Mouse (Mus musculus): ENCODE data around the gene Tmem150c. TPM values are rescaled to one million over a fixed set of nuclear protein-coding genes. Genes with fewer than 3 reads are reported as not detected.

The Tmem150c gene
- polyA plus RNA-seq, 1 experiment = 0.65 TPM

DNA sequence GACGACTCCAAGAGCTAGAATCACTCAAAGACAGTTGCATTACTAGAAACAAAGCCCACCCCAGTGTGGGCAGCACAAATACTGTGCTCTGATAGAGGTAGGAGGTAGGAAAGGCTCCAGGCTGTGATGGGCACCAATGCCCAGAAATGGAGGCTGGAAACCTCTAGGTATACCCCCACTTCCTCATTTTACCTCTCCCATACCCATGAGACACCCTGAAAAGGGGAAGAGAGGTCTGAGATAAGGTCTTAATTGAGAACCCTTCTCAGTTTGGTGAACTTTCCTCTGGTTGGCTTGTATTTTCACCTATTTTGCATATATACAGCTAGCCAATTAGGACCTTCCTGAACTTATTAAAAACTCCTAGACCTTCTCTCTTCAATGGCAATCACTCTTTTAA lies 2.4 kb upstream of the Tmem150c start:
- no peak for TF ChIP-seq POLR2A (IDR thresholded peaks at IDR 0.05; ENCODE audit: borderline replicate concordance, control insufficient read depth, low read depth, low read length)
- TF ChIP-seq CTCF (IDR thresholded peaks at IDR 0.05; ENCODE audit: control insufficient read depth, insufficient read depth, low read length) = no peak
- Histone ChIP-seq H3K4me3 (replicated peaks; ENCODE audit: control insufficient read depth, low read depth, low read length) (no peak overlapping the region), H3K27ac (ENCODE audit: control insufficient read depth, insufficient read depth, low read depth, low read length, poor library complexity) (no peak overlapping the region), H3K4me1 (ENCODE audit: control insufficient read depth, insufficient read depth, low read length) (no peaks in the 10 kb centered on the region)
- 31% methylated on average over 1 of the region's 1 CpGs for whole genome bisulfite sequencing

DNA sequence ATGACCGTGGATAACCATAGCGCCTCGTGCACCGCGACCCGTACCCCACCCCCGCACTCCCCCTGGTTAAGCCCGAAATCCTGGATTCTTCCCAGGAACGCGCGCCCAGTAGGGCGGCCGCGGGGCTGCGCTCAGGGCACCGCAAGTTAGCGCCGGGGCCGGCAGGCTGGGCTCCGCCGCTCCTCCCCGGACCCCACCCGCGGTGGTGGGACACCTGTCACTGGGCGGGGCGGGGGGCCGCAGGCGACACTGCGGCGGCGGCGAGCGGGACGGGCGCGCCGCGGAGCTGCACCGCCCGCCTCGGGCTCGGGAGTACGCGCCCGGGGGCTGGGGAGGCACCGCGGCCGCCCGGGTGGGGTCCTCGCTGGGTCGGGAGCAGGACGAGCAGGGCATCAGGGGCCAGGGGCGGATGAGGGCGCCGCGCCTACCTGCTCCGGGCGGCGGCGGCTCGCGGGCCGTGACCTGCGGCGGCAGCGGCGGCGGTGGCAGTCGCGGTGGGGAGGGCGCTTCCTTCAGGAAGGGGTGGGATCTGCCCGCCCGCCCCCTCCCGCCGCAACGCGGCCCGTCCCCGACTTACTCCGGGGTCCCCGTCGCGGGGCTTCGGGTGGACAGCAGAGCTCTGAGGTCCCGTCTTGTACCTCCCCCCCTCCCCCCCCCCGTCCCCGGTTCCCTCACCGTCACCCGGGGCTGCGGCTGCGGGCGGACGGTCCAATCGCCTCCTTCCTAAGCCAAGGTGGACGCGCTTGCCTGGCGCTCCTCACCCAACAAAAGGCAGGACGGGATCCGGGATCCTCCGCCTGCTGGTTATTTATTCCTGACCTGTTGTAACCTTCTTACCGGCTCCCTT lies 594 bp downstream of the Tmem150c start:
- TF ChIP-seq POLR2A (IDR thresholded peaks at IDR 0.05; ENCODE audit: borderline replicate concordance, control insufficient read depth, low read depth, low read length) (no peak), CTCF (IDR thresholded peaks at IDR 0.05; ENCODE audit: control insufficient read depth, insufficient read depth, low read length) (no peak)
- 1% methylated on average over 78 of the region's 101 CpGs for WGBS
- Histone ChIP-seq H3K4me3 (replicated peaks; ENCODE audit: control insufficient read depth, low read depth, low read length) (no peak overlapping the region), H3K27ac (ENCODE audit: control insufficient read depth, insufficient read depth, low read depth, low read length, poor library complexity) (no peak overlapping the region), H3K4me1 (ENCODE audit: control insufficient read depth, insufficient read depth, low read length) (no peaks in the 10 kb centered on the region)

DNA sequence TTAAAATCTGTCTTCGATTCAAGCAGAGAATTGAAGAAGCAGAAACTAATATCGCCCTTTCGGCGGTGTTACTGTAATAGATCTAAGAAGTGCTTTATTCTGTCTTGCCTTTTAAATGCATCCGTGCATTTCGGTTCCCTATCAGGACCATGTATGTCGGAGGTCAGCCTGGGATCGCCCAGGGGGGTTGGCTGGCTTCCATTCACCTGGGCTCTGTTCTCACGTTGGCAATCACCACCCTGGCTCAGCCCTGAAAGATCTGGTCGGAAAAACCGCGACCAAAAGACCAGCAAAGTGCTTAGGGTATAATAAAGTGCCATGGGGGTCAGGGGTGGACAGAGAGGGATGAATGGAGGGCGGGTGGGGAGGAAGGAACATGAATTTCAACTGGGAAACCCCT lies 1.3 kb downstream of the Tmem150c start:
- Histone ChIP-seq H3K27ac (ENCODE audit: control insufficient read depth, insufficient read depth, low read depth, low read length, poor library complexity) (no peak overlapping the region), H3K4me1 (ENCODE audit: control insufficient read depth, insufficient read depth, low read length) (no peaks in the 10 kb centered on the region), H3K4me3 (replicated peaks; ENCODE audit: control insufficient read depth, low read depth, low read length) (no peak overlapping the region)
- WGBS = 18% methylated on average over 13 of the region's 13 CpGs
- TF ChIP-seq POLR2A (IDR thresholded peaks at IDR 0.05; ENCODE audit: borderline replicate concordance, control insufficient read depth, low read depth, low read length) (no peak), CTCF (IDR thresholded peaks at IDR 0.05; ENCODE audit: control insufficient read depth, insufficient read depth, low read length) (no peak)

DNA sequence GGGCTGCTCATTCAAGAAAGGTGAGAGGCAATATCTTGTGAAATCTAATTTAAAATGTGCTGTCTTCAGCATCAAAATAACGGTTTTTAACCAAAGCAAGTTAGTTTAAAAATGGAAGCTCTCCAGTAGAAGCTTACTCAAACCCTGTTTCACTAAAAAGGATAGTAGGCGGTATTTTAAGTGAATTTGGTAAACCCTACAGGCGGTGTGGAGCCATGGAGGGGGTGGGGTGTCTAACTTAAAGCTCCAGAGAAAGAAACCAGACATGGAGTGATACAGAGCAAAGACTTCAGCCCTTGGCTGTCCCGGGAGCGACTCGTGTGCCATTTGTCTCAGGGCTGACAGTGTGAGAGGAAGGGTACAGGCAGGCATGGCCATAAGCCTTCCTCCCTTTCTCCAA lies 4.0 kb downstream of the Tmem150c start:
- 77% methylated on average over 6 of the region's 6 CpGs for WGBS

DNA sequence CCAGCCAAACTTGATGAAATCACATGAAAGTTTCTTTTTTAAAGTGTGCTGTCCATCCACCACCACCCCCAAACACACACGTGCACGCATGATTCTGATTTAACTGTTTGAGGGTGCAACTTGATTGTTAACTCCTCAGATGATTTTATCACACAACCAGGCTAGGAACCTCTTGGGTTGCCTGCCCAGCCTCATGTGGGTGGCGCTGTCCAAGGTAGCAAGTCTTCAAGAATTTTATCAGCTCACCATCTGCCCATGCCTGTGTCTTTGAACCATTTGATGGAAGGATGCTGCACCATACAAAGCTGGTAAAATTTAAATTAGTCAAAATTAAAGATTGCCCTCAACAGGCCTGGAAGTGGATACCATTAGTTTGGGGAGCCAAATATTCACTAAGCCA lies 9.6 kb downstream of the Tmem150c start:
- Histone ChIP-seq H3K4me1 (ENCODE audit: control insufficient read depth, insufficient read depth, low read length) (no peaks in the 10 kb centered on the region), H3K4me3 (replicated peaks; ENCODE audit: control insufficient read depth, low read depth, low read length) (no peak overlapping the region), H3K27ac (ENCODE audit: control insufficient read depth, insufficient read depth, low read depth, low read length, poor library complexity) (no peak overlapping the region)
- TF ChIP-seq CTCF (IDR thresholded peaks at IDR 0.05; ENCODE audit: control insufficient read depth, insufficient read depth, low read length) (no peak), POLR2A (IDR thresholded peaks at IDR 0.05; ENCODE audit: borderline replicate concordance, control insufficient read depth, low read depth, low read length) (no peak)
- 69% methylated on average over 3 of the region's 3 CpGs for WGBS

More for the DNA sequence above, 4.0 kb downstream of the Tmem150c start:
- no peak overlapping the region for H3K4me3 ChIP-seq (replicated peaks; ENCODE audit: control insufficient read depth, low read depth, low read length)
- no peak for TF ChIP-seq CTCF (IDR thresholded peaks at IDR 0.05; ENCODE audit: control insufficient read depth, insufficient read depth, low read length)
- no peak for TF ChIP-seq POLR2A (IDR thresholded peaks at IDR 0.05; ENCODE audit: borderline replicate concordance, control insufficient read depth, low read depth, low read length)
- no peaks in the 10 kb centered on the region for H3K4me1 ChIP-seq (ENCODE audit: control insufficient read depth, insufficient read depth, low read length)
- no peak overlapping the region for H3K27ac ChIP-seq (ENCODE audit: control insufficient read depth, insufficient read depth, low read depth, low read length, poor library complexity)

DNA sequence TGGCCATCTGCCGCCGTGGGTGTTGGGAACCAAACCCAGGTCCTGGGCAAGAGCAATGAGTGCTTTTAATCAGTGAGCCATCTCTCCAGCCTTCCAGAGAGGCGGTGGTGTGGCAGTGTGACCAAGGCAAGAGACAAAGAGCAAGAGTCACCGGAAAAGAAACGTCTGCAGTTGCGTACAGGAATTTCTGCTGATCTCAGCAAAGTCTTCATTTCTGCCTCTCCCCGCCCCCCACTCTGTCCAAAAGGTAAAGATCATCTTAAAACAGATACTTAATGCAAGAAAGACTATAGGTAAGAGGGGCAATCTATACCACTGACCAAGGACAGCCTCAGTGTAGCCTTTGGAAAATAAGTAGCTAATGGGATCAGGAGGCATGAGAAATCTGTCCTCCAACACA lies 14.8 kb downstream of the Tmem150c start:
- 70% methylated on average over 7 of the region's 7 CpGs for WGBS
- no peak for TF ChIP-seq CTCF (IDR thresholded peaks at IDR 0.05; ENCODE audit: control insufficient read depth, insufficient read depth, low read length)
- TF ChIP-seq POLR2A (IDR thresholded peaks at IDR 0.05; ENCODE audit: borderline replicate concordance, control insufficient read depth, low read depth, low read length) = no peak
- Histone ChIP-seq H3K27ac (ENCODE audit: control insufficient read depth, insufficient read depth, low read depth, low read length, poor library complexity) (no peak overlapping the region), H3K4me3 (replicated peaks; ENCODE audit: control insufficient read depth, low read depth, low read length) (no peak overlapping the region), H3K4me1 (ENCODE audit: control insufficient read depth, insufficient read depth, low read length) (no peaks in the 10 kb centered on the region)

DNA sequence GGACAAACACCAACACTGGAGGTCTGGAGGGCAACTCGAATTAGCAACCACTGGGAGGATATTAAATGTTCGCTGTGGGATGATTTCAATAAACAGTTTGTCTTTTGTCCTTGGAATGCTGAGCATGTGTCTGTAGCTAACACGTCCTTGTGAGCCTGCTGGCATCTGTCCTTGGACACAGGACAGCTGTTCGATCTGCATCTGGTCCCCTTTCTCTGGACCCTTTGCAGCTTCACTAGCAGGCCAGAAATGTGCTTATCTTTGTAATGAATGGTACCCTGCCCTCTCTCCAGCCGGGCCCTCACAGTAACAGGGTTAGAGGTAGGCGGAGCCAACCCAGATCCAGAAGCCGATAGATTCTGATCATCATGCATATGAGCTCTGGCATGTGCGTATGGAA lies 32.3 kb downstream of the Tmem150c start:
- H3K4me3 ChIP-seq (replicated peaks; ENCODE audit: control insufficient read depth, low read depth, low read length) = no peak overlapping the region
- no peak overlapping the region for H3K27ac ChIP-seq (ENCODE audit: control insufficient read depth, insufficient read depth, low read depth, low read length, poor library complexity)
- TF ChIP-seq CTCF (IDR thresholded peaks at IDR 0.05; ENCODE audit: control insufficient read depth, insufficient read depth, low read length) (no peak), POLR2A (IDR thresholded peaks at IDR 0.05; ENCODE audit: borderline replicate concordance, control insufficient read depth, low read depth, low read length) (no peak)
- no peaks in the 10 kb centered on the region for H3K4me1 ChIP-seq (ENCODE audit: control insufficient read depth, insufficient read depth, low read length)
- 74% methylated on average over 8 of the region's 8 CpGs for WGBS

DNA sequence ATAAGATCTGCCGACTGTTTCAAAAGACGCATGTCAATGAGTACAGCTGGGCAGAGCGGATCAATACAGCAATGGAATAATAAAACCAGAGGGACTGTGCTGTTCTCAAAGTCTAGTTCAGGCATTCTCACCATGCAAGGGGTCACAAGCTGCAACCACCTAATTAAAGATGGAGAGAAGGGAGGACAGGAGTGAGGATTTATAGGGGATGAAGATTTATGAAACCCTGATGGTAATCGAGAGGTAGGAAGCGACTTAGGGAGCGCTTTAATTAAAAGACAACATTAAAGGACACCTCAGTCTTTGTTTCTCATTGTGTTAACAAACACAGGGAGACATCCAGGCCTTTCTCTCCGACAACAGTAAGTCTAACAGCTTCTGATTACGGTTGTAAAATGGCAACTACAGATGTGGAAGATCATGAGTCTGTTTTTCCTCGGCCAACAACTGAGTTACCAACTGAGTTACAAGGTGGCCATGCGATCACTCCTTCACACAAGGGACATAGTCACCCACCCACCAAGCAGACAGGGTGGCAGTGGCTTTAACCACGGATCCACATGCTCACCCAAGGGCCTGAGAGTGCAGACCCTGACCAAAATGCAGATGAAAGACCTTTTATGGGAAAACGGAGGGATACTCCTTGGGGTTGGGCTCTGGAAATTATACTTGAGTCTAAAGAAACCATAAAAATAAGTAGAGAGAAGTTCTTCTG lies 34.0 kb downstream of the Tmem150c start:
- no peaks in the 10 kb centered on the region for H3K4me1 ChIP-seq (ENCODE audit: control insufficient read depth, insufficient read depth, low read length)
- TF ChIP-seq POLR2A (IDR thresholded peaks at IDR 0.05; ENCODE audit: borderline replicate concordance, control insufficient read depth, low read depth, low read length) (no peak), CTCF (IDR thresholded peaks at IDR 0.05; ENCODE audit: control insufficient read depth, insufficient read depth, low read length) (no peak)
- 74% methylated on average over 12 of the region's 12 CpGs for WGBS
- H3K4me3 ChIP-seq (replicated peaks; ENCODE audit: control insufficient read depth, low read depth, low read length) = no peak overlapping the region
- H3K27ac ChIP-seq (ENCODE audit: control insufficient read depth, insufficient read depth, low read depth, low read length, poor library complexity) = no peak overlapping the region

All from bone marrow, adult 2 months (tissue).